Mouse (Mus musculus) megakaryocyte, embryonic 14.5 days (primary cell): ENCODE measurements at regions not wholly inside any gene's neighbourhood (a gene's known extent, or its start where the extent isn't known, plus 50 kb on each side); places are given as distances from the start of the nearest gene placed in this dataset.

Source experiments
- FLI1 ChIP-seq: IDR thresholded peaks from 2 replicates; pipeline ENCODE4 v1.6.1; 2012; ENCODE audit warnings: low read length, inconsistent platforms, mixed read lengths
- GATA1 ChIP-seq: IDR thresholded peaks from 3 replicates; pipeline ENCODE4 v1.6.1; 2012; ENCODE audit warnings: mixed read lengths, low read length, inconsistent platforms, borderline replicate concordance

DNA sequence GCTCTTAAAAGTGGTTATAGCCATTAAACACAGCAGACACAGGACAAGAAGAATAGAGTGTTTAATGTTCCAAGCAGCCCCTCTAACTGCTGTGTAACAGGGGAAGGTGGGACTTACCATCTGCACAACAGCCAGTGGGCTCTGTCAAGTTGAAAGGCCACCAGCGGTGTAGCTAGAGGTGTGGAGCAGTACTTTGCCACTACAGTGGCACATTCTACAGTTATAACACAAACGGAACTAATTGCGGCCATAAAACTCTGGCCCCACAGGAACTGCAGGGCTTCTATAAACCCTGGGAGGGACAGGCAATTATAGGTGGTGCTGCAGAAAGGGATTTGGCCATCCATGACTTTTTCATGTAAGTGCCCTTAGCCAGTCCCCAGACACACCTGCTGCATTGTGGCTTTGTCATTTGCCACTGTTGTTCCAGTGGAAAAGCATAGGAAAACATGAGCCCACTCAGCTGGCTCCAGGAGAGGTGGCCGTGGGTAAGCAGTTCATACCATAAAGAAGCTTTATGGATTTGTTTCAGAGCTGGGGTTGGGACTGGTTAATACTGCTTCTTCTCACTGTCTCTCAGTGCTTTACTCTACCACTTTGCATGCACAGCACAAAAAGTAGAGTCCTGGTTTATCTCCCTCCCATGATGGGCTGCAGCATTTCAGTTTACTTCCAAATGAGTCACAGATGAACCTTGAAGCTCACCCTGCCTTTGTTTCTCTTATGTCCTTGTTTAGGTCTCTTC, 199.8 kb upstream of the Ankrd50 start:
- TF ChIP-seq GATA1 = no peak
- no peak for TF ChIP-seq FLI1
